ENCODE assay signal across 22 mouse cellular contexts in genomic region chr8:87679431-87680003, GRCm38 (mm10).
DNase-seq lines count a peak whose midpoint lies in the region; ATAC-seq and TF ChIP-seq lines count a peak whose summit lies in the region.
"Had no signal": no experiment of that assay in that cellular context is flagged by ENCODE, and none has a peak within 500 bp of the region (broad histone marks: within the 10 kb centered on the region; RNA-seq: fewer than 3 reads in every experiment).

No protein-coding gene starts in this region.

- no peak for DNase-seq in midbrain, embryonic 10.5 days (ENCODE audit: low spot score)
- DNase-seq in forebrain, embryonic 14.5 days (ENCODE audit: low spot score), result peak; percentile 70
- no peak for DNase-seq in hindbrain, postnatal 0 days (ENCODE audit: low spot score)
- DNase-seq in gastrocnemius, adult 2 months, result no peak
- DNase-seq: adrenal gland, adult 8-10 months; cerebellum, adult 9-10 months; embryo, embryonic 11 days; heart, postnatal 14 days; kidney, adult 2 months; kidney, postnatal 25 days; lung, postnatal 4 days had no signal

- no peak overlapping the region; the same call in 1 of the 2 replicates for H3K9ac ChIP-seq in hindbrain, embryonic 13.5 days
- H3K9ac ChIP-seq in hindbrain, embryonic 12.5 days, result no peak overlapping the region
- H3K9ac ChIP-seq in midbrain, embryonic 15.5 days, result no peak overlapping the region
- peak overlapping the region; percentile 8; the same call in 1 of the 2 replicates for H3K9ac ChIP-seq in forebrain, embryonic 14.5 days (ENCODE audit: low read length)
- H3K9ac ChIP-seq in hindbrain, postnatal 0 days (replicated peaks; ENCODE audit: low read length), result no peak overlapping the region
- H3K9ac ChIP-seq: heart, embryonic 12.5 days; limb, embryonic 13.5 days; liver, embryonic 14.5 days; lung, embryonic 15.5 days had no signal

- WGBS in hindbrain, embryonic 13.5 days, result 68% methylated on average over 11 of the region's 11 CpGs
- WGBS in hindbrain, embryonic 12.5 days, result 74% methylated on average over 11 of the region's 11 CpGs
- WGBS in midbrain, embryonic 15.5 days, result 57% methylated on average over 11 of the region's 11 CpGs
- 89% methylated on average over 11 of the region's 11 CpGs for WGBS in midbrain, embryonic 10.5 days
- 29% methylated on average over 11 of the region's 11 CpGs for WGBS in forebrain, embryonic 14.5 days
- 48% methylated on average over 11 of the region's 11 CpGs for WGBS in hindbrain, postnatal 0 days

- peaks cover 32% of the 10 kb centered on the region for H3K4me1 ChIP-seq in hindbrain, embryonic 13.5 days (replicated peaks)
- H3K4me1 ChIP-seq in hindbrain, embryonic 12.5 days, result peaks cover 21% of the 10 kb centered on the region
- H3K4me1 ChIP-seq in midbrain, embryonic 15.5 days, result peaks cover 29% of the 10 kb centered on the region
- H3K4me1 ChIP-seq in midbrain, embryonic 10.5 days, result peaks cover 19% of the 10 kb centered on the region
- peaks cover 21% of the 10 kb centered on the region for H3K4me1 ChIP-seq in forebrain, embryonic 14.5 days (ENCODE audit: control insufficient read depth, insufficient read depth, low read length)
- H3K4me1 ChIP-seq in hindbrain, postnatal 0 days (ENCODE audit: insufficient read depth, low read length), result peaks cover 29% of the 10 kb centered on the region
- H3K4me1 ChIP-seq: heart, embryonic 12.5 days; lung, embryonic 15.5 days had no signal

- H3K27me3 ChIP-seq in hindbrain, embryonic 13.5 days, result no peaks in the 10 kb centered on the region
- no peaks in the 10 kb centered on the region for H3K27me3 ChIP-seq in hindbrain, embryonic 12.5 days
- H3K27me3 ChIP-seq in midbrain, embryonic 15.5 days (replicated peaks), result no peaks in the 10 kb centered on the region
- H3K27me3 ChIP-seq in midbrain, embryonic 10.5 days (ENCODE audit: low read depth, poor library complexity, severe bottlenecking), result no peaks in the 10 kb centered on the region
- H3K27me3 ChIP-seq in forebrain, embryonic 14.5 days (replicated peaks; ENCODE audit: control insufficient read depth, insufficient read depth, low read length), result no peaks in the 10 kb centered on the region
- no peaks in the 10 kb centered on the region for H3K27me3 ChIP-seq in hindbrain, postnatal 0 days (ENCODE audit: insufficient read depth, low read length)
- H3K27me3 ChIP-seq: limb, embryonic 13.5 days; lung, embryonic 15.5 days had no signal

- TF ChIP-seq CTCF in hindbrain, postnatal 0 days (IDR thresholded peaks at IDR 0.05; ENCODE audit: low read depth), result no peak
- TF ChIP-seq CTCF in gastrocnemius, adult 2 months (IDR thresholded peaks at IDR 0.05), result no peak

- intact Hi-C loops in gastrocnemius, adult 2 months (cut with DNase I), result no loop called here

- ATAC-seq in hindbrain, embryonic 13.5 days (ENCODE audit: low FRiP score), result no peak
- ATAC-seq in hindbrain, embryonic 12.5 days (ENCODE audit: low FRiP score), result no peak; the same call in 1 of the 2 replicates
- ATAC-seq in midbrain, embryonic 15.5 days (replicated peaks), result no peak; the same call in 1 of the 2 replicates
- peak; percentile 16; the same call in 1 of the 2 replicates for ATAC-seq in forebrain, embryonic 14.5 days
- peak; percentile 44; the same call in 1 of the 2 replicates for ATAC-seq in hindbrain, postnatal 0 days
- ATAC-seq: inflammation-experienced regulatory T-cells, adult 6 months had no signal

- H3K36me3 ChIP-seq in hindbrain, embryonic 13.5 days, result peaks cover 15% of the 10 kb centered on the region; the same call in 1 of the 2 replicates
- peaks cover 31% of the 10 kb centered on the region for H3K36me3 ChIP-seq in hindbrain, embryonic 12.5 days
- H3K36me3 ChIP-seq in midbrain, embryonic 15.5 days (replicated peaks), result no peaks in the 10 kb centered on the region
- H3K36me3 ChIP-seq in midbrain, embryonic 10.5 days, result peaks cover 82% of the 10 kb centered on the region
- 0 out of 2 replicates have a peak, but pooled peaks cover 3% of the 10 kb centered on the region for H3K36me3 ChIP-seq in forebrain, embryonic 14.5 days (ENCODE audit: control insufficient read depth, insufficient read depth, low read length)
- H3K36me3 ChIP-seq in hindbrain, postnatal 0 days (ENCODE audit: insufficient read depth, low read length), result no peaks in the 10 kb centered on the region; the same call in 1 of the 2 replicates
- H3K36me3 ChIP-seq: lung, embryonic 15.5 days had no signal

- H3K4me2 ChIP-seq in hindbrain, embryonic 13.5 days, result no peak overlapping the region
- no peak overlapping the region for H3K4me2 ChIP-seq in hindbrain, embryonic 12.5 days (replicated peaks)
- no peak overlapping the region for H3K4me2 ChIP-seq in midbrain, embryonic 15.5 days
- H3K4me2 ChIP-seq in forebrain, embryonic 14.5 days (ENCODE audit: low read length), result no peak overlapping the region
- no peak overlapping the region for H3K4me2 ChIP-seq in hindbrain, postnatal 0 days (ENCODE audit: low read depth, low read length)
- H3K4me2 ChIP-seq: heart, embryonic 12.5 days; limb, embryonic 13.5 days; lung, embryonic 15.5 days had no signal

- peak overlapping the region; percentile 26; the same call in 1 of the 2 replicates for H3K27ac ChIP-seq in hindbrain, embryonic 13.5 days
- no peak overlapping the region for H3K27ac ChIP-seq in hindbrain, embryonic 12.5 days
- H3K27ac ChIP-seq in midbrain, embryonic 15.5 days, result peak overlapping the region; percentile 16
- H3K27ac ChIP-seq in midbrain, embryonic 10.5 days (replicated peaks), result no peak overlapping the region
- H3K27ac ChIP-seq in forebrain, embryonic 14.5 days (ENCODE audit: low read depth, low read length), result 0 out of 2 replicates have a peak overlapping the region, but pooled peaks have one; percentile 21
- H3K27ac ChIP-seq in hindbrain, postnatal 0 days, result no peak overlapping the region
- no peak overlapping the region for H3K27ac ChIP-seq in gastrocnemius, adult 2 months
- H3K27ac ChIP-seq: left cerebral cortex, adult 2 months; limb, embryonic 13.5 days; liver, embryonic 14.5 days; lung, embryonic 15.5 days; stomach, postnatal 0 days had no signal

- no peaks in the 10 kb centered on the region for H3K9me3 ChIP-seq in hindbrain, embryonic 13.5 days
- no peaks in the 10 kb centered on the region for H3K9me3 ChIP-seq in hindbrain, embryonic 12.5 days (replicated peaks)
- H3K9me3 ChIP-seq in midbrain, embryonic 15.5 days, result no peaks in the 10 kb centered on the region
- no peaks in the 10 kb centered on the region for H3K9me3 ChIP-seq in midbrain, embryonic 10.5 days (replicated peaks)
- no peaks in the 10 kb centered on the region for H3K9me3 ChIP-seq in forebrain, embryonic 14.5 days (replicated peaks; ENCODE audit: control insufficient read depth, low read length)
- H3K9me3 ChIP-seq in hindbrain, postnatal 0 days (ENCODE audit: low read length), result no peaks in the 10 kb centered on the region
- H3K9me3 ChIP-seq: limb, embryonic 13.5 days; lung, embryonic 15.5 days had no signal

- no peak overlapping the region for H3K4me3 ChIP-seq in hindbrain, embryonic 13.5 days
- H3K4me3 ChIP-seq in hindbrain, embryonic 12.5 days, result no peak overlapping the region
- H3K4me3 ChIP-seq in midbrain, embryonic 15.5 days, result no peak overlapping the region
- no peak overlapping the region for H3K4me3 ChIP-seq in midbrain, embryonic 10.5 days
- H3K4me3 ChIP-seq in forebrain, embryonic 14.5 days (ENCODE audit: low read depth, low read length), result no peak overlapping the region
- no peak overlapping the region for H3K4me3 ChIP-seq in hindbrain, postnatal 0 days (ENCODE audit: low read length)
- H3K4me3 ChIP-seq in gastrocnemius, adult 2 months, result no peak overlapping the region
- H3K4me3 ChIP-seq: heart, embryonic 12.5 days; left cerebral cortex, adult 2 months; limb, embryonic 13.5 days; lung, embryonic 15.5 days; myocyte had no signal

Comparison
In these comparisons a context has a peak if more than half of its experiments do, and no peak if none do; other contexts are left out.
1. ATAC-seq: peak in forebrain, embryonic 14.5 days (single experiment) and hindbrain, postnatal 0 days (single experiment); none in hindbrain, embryonic 13.5 days (single experiment), hindbrain, embryonic 12.5 days (single experiment) and midbrain, embryonic 15.5 days (single experiment).
2. H3K27ac ChIP-seq: peak in hindbrain, embryonic 13.5 days (single experiment), midbrain, embryonic 15.5 days (single experiment) and forebrain, embryonic 14.5 days (single experiment); none in hindbrain, embryonic 12.5 days (single experiment), midbrain, embryonic 10.5 days (single experiment), hindbrain, postnatal 0 days (single experiment) and gastrocnemius, adult 2 months (single experiment).